In genomic region chr13:104286336-104286735, GRCm38 (mm10) we compare ENCODE assay signal across 8 mouse cellular contexts. TPM values are rescaled to one million over a fixed set of nuclear protein-coding genes. Genes with fewer than 3 reads are reported as not detected.
A peak's percentile ranks its signal among the peaks of the same experiment; 100 is the strongest.
DNase-seq lines count a peak whose midpoint lies in the region; ATAC-seq lines count a peak whose summit lies in the region.

No protein-coding gene starts in this region.

- 0 out of 2 replicates have a peak overlapping the region, but pooled peaks have one; percentile 8 for H3K9ac ChIP-seq in intestine, embryonic 15.5 days
- peak overlapping the region; percentile 48; the same call in 1 of the 2 replicates for H3K9ac ChIP-seq in neural tube, embryonic 15.5 days (replicated peaks)

- H3K4me1 ChIP-seq in megakaryocyte, embryonic 14.5 days = peaks cover 18% of the 10 kb centered on the region; the same call in 1 of the 2 replicates
- no peaks in the 10 kb centered on the region for H3K4me1 ChIP-seq in intestine, embryonic 15.5 days (replicated peaks)
- H3K4me1 ChIP-seq in neural tube, embryonic 15.5 days = peaks cover 28% of the 10 kb centered on the region

- H3K27me3 ChIP-seq in megakaryocyte, embryonic 14.5 days (replicated peaks) = no peaks in the 10 kb centered on the region
- no peaks in the 10 kb centered on the region for H3K27me3 ChIP-seq in intestine, embryonic 15.5 days (replicated peaks)
- H3K27me3 ChIP-seq in neural tube, embryonic 15.5 days (replicated peaks) = no peaks in the 10 kb centered on the region

- peak; percentile 9 for DNase-seq in fibroblast of lung, adult 2 months (ENCODE audit: low read depth)
- DNase-seq in layer of hippocampus, postnatal 36 days = no peak
- no peak for DNase-seq in urinary bladder, postnatal 10 days (ENCODE audit: low spot score)

- H3K9me3 ChIP-seq in megakaryocyte, embryonic 14.5 days = no peaks in the 10 kb centered on the region
- no peaks in the 10 kb centered on the region for H3K9me3 ChIP-seq in intestine, embryonic 15.5 days
- H3K9me3 ChIP-seq in neural tube, embryonic 15.5 days (replicated peaks) = no peaks in the 10 kb centered on the region

- H3K36me3 ChIP-seq in megakaryocyte, embryonic 14.5 days (replicated peaks; ENCODE audit: low read length) = no peaks in the 10 kb centered on the region
- H3K36me3 ChIP-seq in intestine, embryonic 15.5 days = no peaks in the 10 kb centered on the region
- H3K36me3 ChIP-seq in neural tube, embryonic 15.5 days = no peaks in the 10 kb centered on the region

- 0% methylated on average over 4 of the region's 4 CpGs for WGBS in intestine, embryonic 15.5 days
- 1% methylated on average over 4 of the region's 4 CpGs for WGBS in neural tube, embryonic 15.5 days

- H3K4me2 ChIP-seq in intestine, embryonic 15.5 days (replicated peaks) = peak overlapping the region; percentile 75
- H3K4me2 ChIP-seq in neural tube, embryonic 15.5 days = peak overlapping the region; percentile 81

- no peak for ATAC-seq in megakaryocyte, adult 5-6 weeks (ENCODE audit: poor library complexity, severe bottlenecking)
- ATAC-seq in intestine, embryonic 15.5 days = peak; percentile 37; the same call in 1 of the 2 replicates
- ATAC-seq in neural tube, embryonic 15.5 days (ENCODE audit: low FRiP score) = no peak
- no peak for ATAC-seq in erythroid progenitor cell, adult 5-6 weeks (replicated peaks; ENCODE audit: low FRiP score, poor library complexity, severe bottlenecking)

- peak overlapping the region; percentile 73 for H3K27ac ChIP-seq in intestine, embryonic 15.5 days
- H3K27ac ChIP-seq in neural tube, embryonic 15.5 days (replicated peaks) = peak overlapping the region; percentile 75

- peak overlapping the region; percentile 91 for H3K4me3 ChIP-seq in megakaryocyte, embryonic 14.5 days (replicated peaks)
- H3K4me3 ChIP-seq in intestine, embryonic 15.5 days (replicated peaks) = peak overlapping the region; percentile 40
- peak overlapping the region; percentile 43 for H3K4me3 ChIP-seq in neural tube, embryonic 15.5 days (replicated peaks)

RNA-seq across cellular contexts. Expression of gene Adamts6, which starts 1.3 kb away (rescaled TPM):
- polyA plus RNA-seq in megakaryocyte, embryonic 14.5 days (2012; ENCODE audit: insufficient read depth, low replicate concordance) = 0.02 TPM in 1 of 2 replicates, not detected in the other
- total RNA-seq in megakaryocyte, adult 5-6 weeks (2015) = 1.6 and 2.8 TPM in 2 replicates
- total RNA-seq in megakaryocyte, adult 5-6 weeks (2017) = 1.6 and 2.3 TPM in 2 replicates
- 1.7 and 2.1 TPM in 2 replicates for polyA plus RNA-seq in intestine, embryonic 15.5 days (2015; fragmentation: Nextera tagmentation; extraction: Ambion mirVana)
- 0.96 and 1.1 TPM in 2 replicates for polyA plus RNA-seq in neural tube, embryonic 15.5 days (2015; fragmentation: Nextera tagmentation; extraction: Ambion mirVana)
- total RNA-seq in layer of hippocampus, postnatal 36 days (2021) = 1 to 10 TPM; 4.8 to 5.8 TPM
- total RNA-seq in erythroid progenitor cell, adult 5-6 weeks (2015; ENCODE audit: low replicate concordance) = 1.1 and 2.9 TPM in 2 replicates
- 0.61 and 1.3 TPM in 2 replicates for total RNA-seq in erythroid progenitor cell, adult 5-6 weeks (2017; ENCODE audit: low replicate concordance)

RNA-seq across cellular contexts. Expression of gene Ppwd1, which starts 57.7 kb away (rescaled TPM):
- polyA plus RNA-seq in megakaryocyte, embryonic 14.5 days (2012; ENCODE audit: insufficient read depth, low replicate concordance) = 1.8 TPM in 1 of 2 replicates, not detected in the other
- 34.7 and 36.8 TPM in 2 replicates for total RNA-seq in megakaryocyte, adult 5-6 weeks (2015)
- 27.0 and 29.9 TPM in 2 replicates for total RNA-seq in megakaryocyte, adult 5-6 weeks (2017)
- polyA plus RNA-seq in intestine, embryonic 15.5 days (2015; fragmentation: Nextera tagmentation; extraction: Ambion mirVana) = 12.9 and 14.8 TPM in 2 replicates
- 6.8 and 8.6 TPM in 2 replicates for polyA plus RNA-seq in neural tube, embryonic 15.5 days (2015; fragmentation: Nextera tagmentation; extraction: Ambion mirVana)
- total RNA-seq in layer of hippocampus, postnatal 36 days (2021) = 10 to 100 TPM; 15.3 to 17.0 TPM
- total RNA-seq in erythroid progenitor cell, adult 5-6 weeks (2015; ENCODE audit: low replicate concordance) = 72.5 and 74.6 TPM in 2 replicates
- total RNA-seq in erythroid progenitor cell, adult 5-6 weeks (2017; ENCODE audit: low replicate concordance) = 56.1 and 100 TPM in 2 replicates

RNA-seq across cellular contexts. Expression of gene Cenpk, which starts 57.9 kb away (rescaled TPM):
- polyA plus RNA-seq in megakaryocyte, embryonic 14.5 days (2012; ENCODE audit: insufficient read depth, low replicate concordance) = not detected in 2 replicates
- total RNA-seq in megakaryocyte, adult 5-6 weeks (2015) = 34.7 and 39.1 TPM in 2 replicates
- 97.9 and 112 TPM in 2 replicates for total RNA-seq in megakaryocyte, adult 5-6 weeks (2017)
- 48.7 and 59.0 TPM in 2 replicates for polyA plus RNA-seq in intestine, embryonic 15.5 days (2015; fragmentation: Nextera tagmentation; extraction: Ambion mirVana)
- 10.6 and 22.3 TPM in 2 replicates for polyA plus RNA-seq in neural tube, embryonic 15.5 days (2015; fragmentation: Nextera tagmentation; extraction: Ambion mirVana)
- 1 to 10 TPM in 1 of 2 experiments, under 1 TPM in 1; 0.86 to 1.5 TPM for total RNA-seq in layer of hippocampus, postnatal 36 days (2021)
- total RNA-seq in erythroid progenitor cell, adult 5-6 weeks (2015; ENCODE audit: low replicate concordance) = 128 and 134 TPM in 2 replicates
- 324 and 373 TPM in 2 replicates for total RNA-seq in erythroid progenitor cell, adult 5-6 weeks (2017; ENCODE audit: low replicate concordance)

Comparison
In these comparisons a context has a peak if more than half of its experiments do, and no peak if none do; other contexts are left out.
1. H3K4me3 ChIP-seq: peak in every context shown above with its lines; median percentile 91 in megakaryocyte, embryonic 14.5 days; 43 in neural tube, embryonic 15.5 days; 40 in intestine, embryonic 15.5 days.
2. RNA of gene Cenpk, which starts 57.9 kb away (total RNA-seq): 128 to 373 TPM in erythroid progenitor cell, adult 5-6 weeks and 34.7 to 112 TPM in megakaryocyte, adult 5-6 weeks; 0.86 to 1.5 TPM in layer of hippocampus, postnatal 36 days; every median in the first group is over 10 times any median in the second.